Mouse (Mus musculus) thymus, postnatal 4 days (tissue): ENCODE measurements at regions not wholly inside any gene's neighbourhood (a gene's known extent, or its start where the extent isn't known, plus 50 kb on each side); places are given as distances from the start of the nearest gene placed in this dataset.

Source experiments
- DNase-seq: peaks from one replicate; pipeline ENCODE4 v3.0.0; 2021

DNA sequence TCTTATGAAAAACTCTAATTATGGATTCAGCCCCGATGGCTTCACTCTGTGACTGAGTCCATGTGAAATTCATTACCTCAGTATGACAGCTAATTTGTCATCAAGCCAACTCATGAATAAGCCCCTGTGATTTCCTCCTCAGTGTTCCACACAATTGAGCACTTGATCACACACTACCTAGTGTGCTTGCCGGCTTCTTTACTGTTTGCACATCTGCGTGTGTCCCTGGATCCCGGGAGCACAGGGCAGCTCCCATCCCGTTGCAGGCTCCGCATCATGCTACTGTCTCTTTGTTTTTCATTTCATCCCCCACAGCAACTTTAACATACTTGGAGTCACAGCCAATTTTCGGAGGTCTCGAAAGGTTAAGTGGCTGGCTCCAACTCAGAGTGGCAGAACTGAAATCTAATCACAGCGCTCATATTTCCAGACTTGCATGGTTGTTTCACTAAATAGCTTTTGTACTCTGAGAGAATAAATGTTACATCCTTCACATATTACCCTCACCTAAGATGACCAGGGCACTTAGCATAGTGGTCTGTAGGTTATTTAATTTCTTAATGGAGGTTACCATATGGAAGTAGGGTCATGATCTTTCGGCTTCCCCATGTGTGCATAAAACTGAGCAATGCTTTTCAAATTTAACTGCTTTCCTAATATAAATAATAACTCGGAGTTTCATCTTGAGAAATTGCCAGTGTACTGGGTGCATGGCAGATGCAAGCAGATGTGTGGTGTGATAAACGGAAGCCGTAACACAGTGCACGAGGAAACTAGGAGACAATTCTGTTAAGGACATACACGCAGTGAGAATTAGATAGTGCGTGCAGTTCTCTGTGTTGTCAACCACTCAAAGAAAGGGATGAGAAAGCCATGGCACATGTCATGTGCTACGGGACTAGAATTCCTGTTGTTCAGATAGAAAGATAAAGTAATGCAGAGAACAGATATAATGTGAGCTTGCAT is 313.0 kb upstream of the 5930422O12Rik start:
- DNase-seq, result no peak

DNA sequence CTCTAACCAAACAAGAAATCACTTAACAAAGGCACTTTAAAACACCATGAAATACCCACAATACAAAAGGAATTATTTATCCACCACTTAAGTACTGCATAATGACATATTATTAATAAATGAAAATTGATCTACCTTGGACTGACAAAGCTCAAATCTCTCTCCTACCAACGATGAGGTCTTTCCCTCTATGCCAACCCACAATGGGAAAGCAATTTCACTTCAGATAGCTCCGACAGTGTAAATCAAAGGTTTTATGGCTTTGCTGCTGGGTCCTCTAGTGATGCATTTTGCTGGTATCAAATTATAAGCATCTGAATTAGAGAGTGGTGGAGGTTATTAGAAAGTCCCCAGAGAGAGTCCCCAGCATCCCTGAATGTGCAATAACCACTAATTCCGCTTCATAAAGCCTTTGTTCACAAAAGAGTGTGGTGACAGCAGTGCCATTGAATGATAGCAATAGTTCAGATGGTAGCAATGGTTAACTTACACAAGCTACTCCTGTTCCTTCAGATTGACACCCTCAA is 305.4 kb upstream of the 5930422O12Rik start:
- no peak for DNase-seq

DNA sequence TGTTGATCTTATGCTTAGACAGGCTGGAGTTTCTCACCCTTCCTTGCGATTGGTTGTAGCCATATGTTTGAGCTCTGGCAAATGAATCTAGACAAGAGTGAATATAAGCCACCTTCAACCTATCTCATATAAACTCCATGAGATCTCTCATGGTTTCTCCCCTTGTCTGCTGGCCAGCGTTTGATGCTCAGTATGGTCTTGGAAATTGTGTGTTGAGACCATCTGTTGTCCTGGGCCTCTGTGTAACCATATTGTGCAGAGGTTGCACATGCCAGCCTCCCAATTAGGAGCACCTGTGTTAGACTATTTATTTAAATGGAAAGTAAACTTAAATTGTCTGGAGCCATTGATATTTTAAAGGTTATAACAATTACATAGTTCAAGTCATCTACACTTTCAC is 301.5 kb upstream of the 5930422O12Rik start:
- no peak for DNase-seq

DNA sequence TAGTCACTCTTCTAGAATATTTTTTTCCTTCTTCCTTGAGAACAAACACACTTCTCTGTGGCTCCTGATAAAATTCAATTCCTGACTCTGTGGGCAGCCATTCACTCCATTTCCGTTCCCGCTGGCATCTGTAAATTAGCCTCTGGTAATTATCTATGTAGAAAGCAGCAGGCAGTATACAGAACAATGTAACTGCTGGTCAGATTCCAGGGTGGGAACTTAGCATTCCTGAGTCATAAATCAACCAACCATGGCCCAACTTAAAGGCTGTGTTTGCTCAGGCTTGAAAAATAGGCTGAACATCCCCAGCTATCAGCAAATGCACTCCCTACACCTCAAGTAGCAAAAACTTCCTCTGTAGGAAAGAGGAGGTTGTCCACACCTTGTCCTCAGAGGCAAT is 289.6 kb upstream of the 5930422O12Rik start:
- no peak for DNase-seq

DNA sequence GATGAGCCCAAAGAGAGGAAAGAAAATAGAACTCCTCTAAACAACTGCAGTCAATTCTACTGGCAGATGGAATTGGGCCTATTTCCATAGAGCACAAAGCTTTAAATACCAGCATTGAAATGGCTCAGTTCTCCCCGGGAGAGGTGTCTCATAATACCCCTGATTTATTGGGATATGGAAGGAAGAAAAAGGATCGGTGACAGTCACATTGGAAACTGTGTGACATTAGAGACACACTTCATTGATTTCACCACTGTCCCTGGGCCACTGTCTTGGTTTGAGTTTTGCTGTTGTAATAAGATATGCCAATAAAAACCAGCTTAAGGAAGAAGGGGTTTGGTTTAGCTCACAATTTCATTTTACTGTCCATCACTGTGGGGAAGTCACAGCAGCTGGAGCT is 288.7 kb upstream of the 5930422O12Rik start:
- DNase-seq, result no peak

DNA sequence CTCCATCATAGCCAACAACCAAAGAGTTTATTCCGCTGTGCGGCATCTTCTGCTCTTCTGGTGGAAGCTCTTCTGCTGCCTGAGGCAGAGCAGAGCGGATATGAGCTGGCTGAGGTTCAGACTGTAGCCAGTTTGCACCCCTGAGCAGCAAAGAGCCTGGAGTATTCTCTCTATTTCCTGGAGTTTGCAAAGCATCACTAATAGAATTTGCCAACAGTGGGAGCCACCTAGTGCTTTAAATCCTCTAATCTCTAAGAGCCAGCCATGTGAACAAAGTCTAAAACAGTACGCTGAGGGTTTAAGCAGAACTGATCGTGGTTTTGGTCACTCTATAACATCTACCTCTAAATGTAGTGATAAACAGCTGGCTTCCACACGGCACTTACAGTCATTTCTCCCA is 250.9 kb upstream of the 5930422O12Rik start:
- DNase-seq, result no peak

DNA sequence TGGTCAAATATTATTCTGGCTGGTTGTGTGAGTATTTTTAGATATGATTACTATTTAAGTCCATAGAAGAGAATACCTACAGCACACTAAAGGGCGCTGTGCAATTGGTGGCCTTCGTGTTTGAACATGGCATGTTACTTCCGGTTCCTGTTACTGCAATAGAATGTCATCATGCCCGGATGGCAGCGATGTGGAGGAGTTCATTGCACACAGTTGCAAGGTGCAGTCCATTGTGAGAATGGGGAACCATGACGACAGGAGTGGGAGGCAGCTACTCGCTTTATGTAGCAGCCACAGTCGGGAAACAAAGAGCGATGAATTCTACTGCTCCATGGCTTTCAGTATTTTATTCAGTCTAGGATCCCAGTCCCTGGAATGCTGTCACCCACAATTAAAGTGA is 245.5 kb upstream of the 5930422O12Rik start:
- DNase-seq, result no peak
